Mouse (Mus musculus) limb, embryonic 10.5 days (tissue): ENCODE data around the gene Gm9. TPM values are rescaled to one million over a fixed set of nuclear protein-coding genes. Genes with fewer than 3 reads are reported as not detected.
"Not testable (repeated sequence)": the region's sequence is repeated elsewhere in the genome, so short reads cannot be mapped to it uniquely, and the experiment has no call there.

Experiments
- DNase-seq: peaks from one replicate; pipeline ENCODE4 v3.0.0-alpha.2; 2017; ENCODE audit warnings: low spot score
- H3K27ac ChIP-seq: fragments of 300-500 bp; sonication (generic); 2 replicates; pipeline ENCODE4 v1.5.1; 2016; ENCODE audit warnings: mild to moderate bottlenecking
- H3K27me3 ChIP-seq: fragments of 300-500 bp; sonication (generic); 2 replicates; pipeline ENCODE4 v1.6.1; 2016; ENCODE audit warnings: low read depth, mild to moderate bottlenecking; ENCODE audit not compliant: poor library complexity, severe bottlenecking
- H3K36me3 ChIP-seq: fragments of 300-500 bp; sonication (generic); 2 replicates; pipeline ENCODE4 v1.6.1; 2016; ENCODE audit warnings: mild to moderate bottlenecking, moderate library complexity
- H3K4me1 ChIP-seq: fragments of 300-500 bp; sonication (generic); 2 replicates; pipeline ENCODE4 v1.6.1; 2016
- H3K4me3 ChIP-seq: fragments of 300-500 bp; sonication (generic); 2 replicates; pipeline ENCODE4 v1.5.1; 2016; ENCODE audit warnings: mild to moderate bottlenecking, moderate library complexity
- H3K9me3 ChIP-seq: fragments of 300-500 bp; sonication (generic); replicated peaks from 2 replicates; pipeline ENCODE4 v1.6.1; 2016; ENCODE audit warnings: mild to moderate bottlenecking
- WGBS: fragments of 180-500 bp; shearing (Covaris S2); methylation state at CpG from one replicate; pipeline ENCODE4 v1.1.7; 2016; 5-methylcytosine and 5-hydroxymethylcytosine counted together
- polyA plus RNA-seq: library from polyadenylated mRNA; unstranded; fragments of >200 nt; fragmentation: Nextera tagmentation; extraction: Ambion mirVana; gene quantifications from 2 replicates; pipeline ENCODE4 v1.2.1, GENCODE M21; 2016

Gm9 gene
- polyA plus RNA-seq: not detected in 2 replicates

DNA sequence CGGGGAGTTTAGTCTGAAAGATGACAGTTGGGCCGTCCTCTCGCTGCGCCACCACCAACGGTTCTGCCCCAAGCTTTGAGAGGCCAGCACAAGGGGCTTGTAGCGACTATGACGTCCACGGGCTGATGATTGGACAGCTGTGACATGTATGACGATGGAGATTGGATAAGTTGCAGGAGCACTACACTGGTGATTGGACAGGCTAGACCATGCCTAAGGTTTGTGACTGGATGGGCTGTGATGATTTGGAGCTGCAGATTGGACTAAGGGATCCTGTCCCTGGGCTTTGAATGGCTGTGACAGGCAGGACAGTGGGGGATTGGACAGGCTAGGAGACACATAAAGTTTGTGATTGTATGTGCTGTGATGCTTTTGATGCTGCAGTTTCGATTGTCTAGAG lies at the start of gene Gm9:
Gene Gm9 (minus strand): TSS at position 101 of the 400 bp plus-strand sequence.
- H3K4me1 ChIP-seq: no peaks in the 10 kb centered on the region
- 88% methylated on average over 10 of the region's 10 CpGs for WGBS
- H3K27me3 ChIP-seq: no peaks in the 10 kb centered on the region

DNA sequence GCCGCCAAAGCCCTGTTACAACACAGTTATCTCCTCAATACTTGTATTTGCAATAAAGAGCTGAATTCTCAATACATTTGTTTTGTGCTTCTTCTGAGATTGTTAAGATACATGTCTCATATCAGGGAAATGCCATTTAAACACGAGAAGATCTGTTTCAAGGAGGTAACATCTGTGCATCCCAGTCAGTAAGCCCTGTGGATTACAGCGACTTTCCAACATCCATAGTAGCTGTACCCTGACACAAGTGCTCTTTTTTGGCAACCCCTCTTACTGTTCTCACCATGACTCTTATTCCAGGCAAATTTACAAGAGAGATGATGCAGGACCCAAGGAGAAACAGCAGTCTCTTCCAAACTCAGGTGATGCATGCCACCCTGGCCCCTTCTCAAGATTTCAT lies 38.8 kb upstream of the Gm9 start, which contains the start of gene Rhox3a:
Gene Rhox3a (plus strand): TSS at position 301 of the 400 bp plus-strand sequence.
- not testable (repeated sequence) for H3K36me3 ChIP-seq, DNase-seq, H3K27me3 ChIP-seq, H3K4me1 ChIP-seq, H3K27ac ChIP-seq, H3K4me3 ChIP-seq, H3K9me3 ChIP-seq
- WGBS: 87% methylated on average over 1 of the region's 3 CpGs

More for the DNA sequence above, at the start of gene Gm9:
- no peaks in the 10 kb centered on the region for H3K9me3 ChIP-seq
- H3K4me3 ChIP-seq: no peak within 1 kb of the TSS
- no peak for DNase-seq
- H3K27ac ChIP-seq: no peak within 1 kb of the TSS
- H3K36me3 ChIP-seq: no peaks in the 10 kb centered on the region

- not testable (repeated sequence) for H3K4me3 ChIP-seq, H3K9me3 ChIP-seq, H3K27me3 ChIP-seq, DNase-seq, H3K27ac ChIP-seq, H3K36me3 ChIP-seq, H3K4me1 ChIP-seq
- 100% methylated on average over 2 of the region's 9 CpGs for WGBS
Observed at GRCm38 (mm10) chrX:37244676-37245075, 33.8 kb upstream of the Gm9 start, which contains the start of gene Rhox2a. Rhox2a (plus strand) TSS chrX:37244976.

GRCm38 (mm10) chrX:37222158-37222557 lies 11.3 kb upstream of the Gm9 start, which contains the start of gene Rhox1:
Rhox1 (minus strand) TSS chrX:37222258.
- not testable (repeated sequence) for H3K36me3 ChIP-seq, H3K4me1 ChIP-seq, H3K4me3 ChIP-seq, DNase-seq, H3K27me3 ChIP-seq, H3K9me3 ChIP-seq, H3K27ac ChIP-seq
- 64% methylated on average over 1 of the region's 1 CpGs for WGBS

DNA sequence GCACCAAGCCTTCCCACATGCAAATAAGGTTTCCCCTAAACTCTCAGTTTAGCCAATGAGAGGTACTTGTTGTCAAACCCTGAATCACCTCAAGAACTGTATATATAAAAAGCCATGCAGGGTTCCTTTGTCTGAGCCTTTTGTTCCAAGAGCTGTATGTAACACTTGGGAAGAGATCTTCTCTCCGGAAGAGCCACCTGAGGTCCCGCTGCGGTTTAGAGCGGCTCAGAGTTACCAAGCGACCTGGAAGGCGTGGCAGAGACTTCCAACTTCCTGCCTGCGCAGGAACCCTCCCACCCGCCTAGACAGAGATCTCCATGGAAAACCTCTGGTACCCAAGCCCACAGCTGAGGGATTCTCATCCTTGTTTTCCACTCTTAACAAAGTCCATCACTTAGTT lies 12.2 kb downstream of the Gm9 start:
- WGBS: 60% methylated on average over 8 of the region's 8 CpGs
- Histone ChIP-seq H3K4me1 (no peaks in the 10 kb centered on the region), H3K9me3 (no peaks in the 10 kb centered on the region), H3K27ac (no peak overlapping the region), H3K4me3 (no peak overlapping the region), H3K27me3 (no peaks in the 10 kb centered on the region), H3K36me3 (no peaks in the 10 kb centered on the region)
- no peak for DNase-seq

DNA sequence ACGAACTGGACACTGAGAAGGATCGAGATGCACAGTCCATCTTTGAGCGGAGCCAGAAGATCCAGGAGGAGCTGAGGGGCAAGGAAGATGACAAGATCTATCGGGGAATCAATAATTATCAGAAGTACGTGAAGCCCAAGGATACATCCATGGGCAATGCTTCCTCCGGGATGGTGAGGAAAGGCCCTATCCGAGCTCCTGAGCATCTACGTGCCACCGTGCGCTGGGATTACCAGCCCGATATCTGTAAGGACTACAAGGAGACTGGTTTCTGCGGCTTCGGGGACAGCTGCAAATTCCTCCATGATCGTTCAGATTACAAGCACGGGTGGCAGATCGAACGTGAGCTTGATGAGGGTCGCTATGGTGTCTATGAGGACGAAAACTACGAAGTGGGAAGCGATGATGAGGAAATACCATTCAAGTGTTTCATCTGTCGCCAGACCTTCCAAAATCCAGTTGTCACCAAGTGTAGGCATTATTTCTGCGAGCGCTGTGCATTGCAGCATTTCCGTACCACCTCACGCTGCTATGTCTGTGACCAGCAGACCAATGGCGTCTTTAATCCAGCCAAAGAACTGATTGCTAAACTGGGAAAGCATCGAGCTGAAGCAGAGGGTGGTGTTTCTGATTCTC lies 19.0 kb downstream of the Gm9 start:
- H3K36me3 ChIP-seq: 0 out of 2 replicates have a peak, but pooled peaks cover 5% of the 10 kb centered on the region
- peak overlapping the region; percentile 63 for H3K4me3 ChIP-seq
- no peaks in the 10 kb centered on the region for H3K9me3 ChIP-seq
- no peaks in the 10 kb centered on the region for H3K4me1 ChIP-seq
- peak overlapping the region; percentile 81 for H3K27ac ChIP-seq
- H3K27me3 ChIP-seq: no peaks in the 10 kb centered on the region
- 25% methylated on average over 28 of the region's 28 CpGs for WGBS
- DNase-seq: no peak

DNA sequence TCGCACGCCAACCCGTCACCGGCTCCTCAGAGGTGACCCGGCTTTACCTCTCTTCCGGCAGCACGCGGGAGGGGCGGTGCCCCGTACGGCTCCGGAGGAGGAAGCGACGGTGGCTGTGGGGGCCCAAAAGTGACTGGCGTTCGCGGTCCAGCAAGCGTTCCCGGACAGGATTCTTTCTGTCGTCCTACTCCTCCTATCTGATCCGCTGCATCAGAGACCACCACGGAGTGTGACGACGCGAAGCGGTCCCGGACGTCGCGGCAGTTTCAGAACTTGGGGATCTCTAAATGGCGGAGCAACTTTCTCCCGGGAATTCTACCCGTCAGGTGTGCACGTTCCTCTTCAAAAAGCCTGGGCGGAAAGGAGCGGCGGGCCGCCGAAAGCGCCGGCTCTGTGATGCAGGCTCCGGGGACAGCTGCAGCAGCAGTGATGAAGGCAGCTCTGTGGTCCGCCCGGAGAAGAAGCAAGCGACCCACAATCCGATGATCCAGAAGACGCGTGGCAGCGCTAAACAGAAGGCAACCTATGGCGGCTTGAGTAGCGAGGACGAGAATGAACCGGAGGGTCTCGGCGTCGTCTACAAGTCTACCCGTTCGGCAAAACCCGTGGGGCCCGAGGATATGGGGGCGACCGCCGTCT lies 19.6 kb downstream of the Gm9 start, which contains the start of the genes Ndufa1 and Rnf113a1:
Gene Ndufa1 (minus strand): TSS at position 59 of the 639 bp plus-strand sequence.
Gene Rnf113a1 (plus strand): TSS at position 141 of the 639 bp plus-strand sequence.
- Histone ChIP-seq H3K4me1 (no peaks in the 10 kb centered on the region), H3K27ac (peak within 1 kb of the TSS; percentile 81), H3K9me3 (no peaks in the 10 kb centered on the region), H3K27me3 (no peaks in the 10 kb centered on the region), H3K36me3 (0 out of 2 replicates have a peak, but pooled peaks cover 5% of the 10 kb centered on the region), H3K4me3 (peak within 1 kb of the TSS; percentile 63)
- 11% methylated on average over 63 of the region's 63 CpGs for WGBS
- DNase-seq: peak; percentile 80

GRCm38 (mm10) chrX:37190755-37191104 lies 20.1 kb downstream of the Gm9 start:
- Histone ChIP-seq H3K4me3 (peak overlapping the region; percentile 63), H3K27ac (peak overlapping the region; percentile 81), H3K9me3 (no peaks in the 10 kb centered on the region), H3K4me1 (no peaks in the 10 kb centered on the region), H3K27me3 (no peaks in the 10 kb centered on the region), H3K36me3 (0 out of 2 replicates have a peak, but pooled peaks cover 5% of the 10 kb centered on the region)
- WGBS: 17% methylated on average over 18 of the region's 20 CpGs
- DNase-seq: no peak

DNA sequence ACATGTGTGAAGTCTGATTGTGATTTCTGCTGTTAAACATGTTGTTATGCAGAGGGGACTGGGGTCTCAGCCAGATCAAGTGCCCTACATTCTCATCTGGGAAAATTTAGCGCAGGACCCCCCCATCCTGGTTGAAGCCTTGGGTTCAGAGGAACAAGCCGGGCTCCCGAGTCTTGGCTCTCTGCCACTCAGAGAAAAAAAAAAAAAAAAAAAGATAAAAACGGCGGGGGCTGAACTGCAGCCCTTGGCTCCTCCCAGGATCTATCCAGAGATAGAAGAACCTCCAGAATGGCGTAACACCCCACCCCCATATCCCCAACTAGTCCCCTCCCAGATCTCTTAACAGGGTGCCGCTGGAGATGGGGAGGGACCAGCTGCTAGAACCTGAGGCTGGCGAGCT lies 26.4 kb downstream of the Gm9 start:
- DNase-seq, H3K4me1 ChIP-seq, H3K36me3 ChIP-seq, H3K9me3 ChIP-seq, H3K27ac ChIP-seq, H3K4me3 ChIP-seq, H3K27me3 ChIP-seq: not testable (repeated sequence)
- 77% methylated on average over 8 of the region's 8 CpGs for WGBS

DNA sequence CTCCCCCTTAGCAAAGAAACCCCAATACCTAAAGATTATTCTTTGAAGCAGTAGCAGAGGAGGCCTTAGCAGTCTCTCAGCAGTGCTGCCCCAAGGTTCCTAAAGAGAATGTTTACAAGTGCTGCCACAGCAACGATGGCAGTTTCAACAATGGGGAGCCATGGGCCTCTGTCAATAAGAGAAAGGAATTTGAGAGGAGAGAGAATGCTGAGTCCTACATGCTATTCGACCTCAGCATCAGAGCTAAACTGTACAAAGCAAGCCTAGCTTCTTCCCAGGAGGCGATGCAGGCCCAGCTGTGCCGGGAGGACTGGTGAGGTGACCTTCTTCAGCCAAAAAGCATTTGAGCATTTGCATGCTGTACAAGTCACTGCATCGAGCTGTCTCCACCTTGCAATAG lies 42.1 kb downstream of the Gm9 start, which contains the start of gene Akap14:
Gene Akap14 (minus strand): TSS at position 101 of the 400 bp plus-strand sequence.
- Histone ChIP-seq H3K4me1 (no peaks in the 10 kb centered on the region), H3K9me3 (no peaks in the 10 kb centered on the region), H3K4me3 (no peak within 1 kb of the TSS), H3K27ac (no peak within 1 kb of the TSS), H3K36me3 (no peaks in the 10 kb centered on the region), H3K27me3 (no peaks in the 10 kb centered on the region)
- no peak for DNase-seq
- 54% methylated on average over 5 of the region's 5 CpGs for WGBS

DNA sequence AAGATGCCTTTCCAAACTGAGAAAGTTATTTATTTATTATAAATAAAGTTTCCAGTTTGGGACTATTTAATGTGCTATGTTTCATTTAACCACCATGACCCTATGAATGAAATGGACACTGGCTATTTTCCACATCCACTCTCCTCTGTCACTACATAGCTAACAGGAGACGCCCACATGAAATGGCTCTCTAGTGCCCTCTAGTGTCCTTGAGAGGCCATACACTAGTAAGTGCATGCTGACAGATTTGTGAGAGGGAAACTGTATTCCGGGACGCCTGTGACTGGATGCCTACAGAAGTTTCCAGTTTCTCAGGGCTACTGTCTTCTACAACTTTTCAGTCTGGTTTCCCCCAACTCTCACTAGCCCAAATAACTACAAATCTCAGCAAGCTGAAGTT lies 43.8 kb downstream of the Gm9 start:
- Histone ChIP-seq H3K4me1 (no peaks in the 10 kb centered on the region), H3K27me3 (peaks cover 5% of the 10 kb centered on the region; the same call in 1 of the 2 replicates), H3K27ac (no peak overlapping the region), H3K4me3 (no peak overlapping the region), H3K36me3 (no peaks in the 10 kb centered on the region), H3K9me3 (no peaks in the 10 kb centered on the region)
- no peak for DNase-seq
- WGBS: 29% methylated on average over 3 of the region's 3 CpGs

DNA sequence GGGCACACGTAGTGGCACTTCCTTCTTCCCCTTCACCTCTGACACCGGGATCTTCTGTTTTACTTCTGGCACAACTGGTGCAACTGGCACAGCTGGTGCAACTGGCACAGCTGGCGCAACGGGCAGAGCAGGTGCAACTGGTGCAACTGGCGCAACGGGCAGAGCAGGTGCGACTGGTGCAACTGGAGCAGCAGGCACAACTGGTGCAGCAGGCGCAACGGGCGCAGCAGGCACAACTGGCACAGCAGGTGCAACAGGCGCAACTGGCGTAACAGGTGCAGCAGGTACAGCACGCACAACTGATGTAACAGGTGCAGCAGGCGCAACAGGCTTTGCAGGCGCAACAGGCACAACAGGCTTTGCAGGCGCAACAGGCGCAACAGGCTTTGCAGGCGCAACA lies 47.7 kb downstream of the Gm9 start:
- Histone ChIP-seq H3K4me3 (no peak overlapping the region), H3K36me3 (no peaks in the 10 kb centered on the region), H3K27me3 (peaks cover 5% of the 10 kb centered on the region; the same call in 1 of the 2 replicates), H3K27ac (no peak overlapping the region), H3K4me1 (no peaks in the 10 kb centered on the region), H3K9me3 (no peaks in the 10 kb centered on the region)
- 72% methylated on average over 18 of the region's 18 CpGs for WGBS
- no peak for DNase-seq

DNA sequence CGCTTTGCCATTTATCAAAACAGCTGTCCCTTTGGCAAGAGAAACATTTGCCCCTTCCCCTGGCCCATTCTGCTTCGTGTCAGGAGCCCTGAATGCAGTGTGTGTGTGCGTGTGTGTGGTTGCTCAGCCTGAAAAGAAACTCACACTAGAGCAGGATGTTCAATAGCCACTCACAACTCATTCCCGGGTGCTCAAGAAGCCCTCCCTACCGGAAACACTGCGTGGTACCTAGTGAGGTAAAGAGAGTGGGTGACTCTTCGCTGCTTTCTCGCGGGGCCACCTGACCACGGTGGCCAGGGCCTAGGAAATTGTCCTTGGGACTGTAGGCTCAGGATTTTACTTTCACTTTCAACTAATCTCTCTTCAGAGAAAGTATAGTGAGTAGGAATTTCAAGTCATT lies 49.7 kb downstream of the Gm9 start:
- Histone ChIP-seq H3K4me3 (no peak overlapping the region), H3K36me3 (no peaks in the 10 kb centered on the region), H3K9me3 (no peaks in the 10 kb centered on the region), H3K4me1 (no peaks in the 10 kb centered on the region), H3K27me3 (peaks cover 5% of the 10 kb centered on the region; the same call in 1 of the 2 replicates), H3K27ac (no peak overlapping the region)
- 86% methylated on average over 10 of the region's 10 CpGs for WGBS
- DNase-seq: no peak
